Mouse (Mus musculus): Measurements from ENCODE around the gene Cpa4. TPM values are rescaled to one million over a fixed set of nuclear protein-coding genes. Genes with fewer than 3 reads are reported as not detected.

The Cpa4 gene
- polyA plus RNA-seq, 1 experiment from 2014 or later, result 3.6 TPM

Other genes starting within 250 kb of the Cpa4 start
- 72.3 and 73.7 TPM in 2 replicates for gene Zc3hc1, start 177.3 kb upstream of the Cpa4 start, polyA plus RNA-seq (2014; fragmentation: Nextera tagmentation; extraction: Ambion mirVana)
- gene Klhdc10, start 166.5 kb upstream of the Cpa4 start, polyA plus RNA-seq (2014; fragmentation: Nextera tagmentation; extraction: Ambion mirVana), result 33.9 and 38.8 TPM in 2 replicates
- gene Tmem209, start 58.6 kb upstream of the Cpa4 start, polyA plus RNA-seq (2014; fragmentation: Nextera tagmentation; extraction: Ambion mirVana), result 38.6 and 41.5 TPM in 2 replicates
- 0.40 and 1.1 TPM in 2 replicates for gene Ssmem1, start 58.5 kb upstream of the Cpa4 start, polyA plus RNA-seq (2014; fragmentation: Nextera tagmentation; extraction: Ambion mirVana)
- gene Cpa2, start 26.8 kb upstream of the Cpa4 start, polyA plus RNA-seq (2014; fragmentation: Nextera tagmentation; extraction: Ambion mirVana), result 11.3 and 13.1 TPM in 2 replicates
- 0.50 TPM in 1 of 2 replicates, not detected in the other for gene Cpa5, start 42.6 kb downstream of the Cpa4 start, polyA plus RNA-seq (2014; fragmentation: Nextera tagmentation; extraction: Ambion mirVana)
- gene Cpa1, start 70.8 kb downstream of the Cpa4 start, polyA plus RNA-seq (2014; fragmentation: Nextera tagmentation; extraction: Ambion mirVana), result 0.35 TPM in 1 of 2 replicates, not detected in the other
- gene Cep41, start 125.4 kb downstream of the Cpa4 start, polyA plus RNA-seq (2014; fragmentation: Nextera tagmentation; extraction: Ambion mirVana), result 27.3 and 27.9 TPM in 2 replicates
- gene Mest, start 155.2 kb downstream of the Cpa4 start, polyA plus RNA-seq (2014; fragmentation: Nextera tagmentation; extraction: Ambion mirVana), result 1,492 and 1,651 TPM in 2 replicates